Mouse (Mus musculus) CD4-positive, CD25-positive, alpha-beta regulatory T cell, adult 4 months (primary cell): ENCODE data around the gene Ihh. TPM values are rescaled to one million over a fixed set of nuclear protein-coding genes. Genes with fewer than 3 reads are reported as not detected.

ENCODE experiments used
- ATAC-seq: one replicate; pipeline ENCODE4 v1.8.0; 2017
- polyA plus RNA-seq, 2 experiments: library from polyadenylated mRNA; unstranded; fragments of 100-300 nt; shearing (Covaris generic); gene quantifications; one replicate each; pipeline ENCODE4 v1.2.1; 2017

Ihh gene
- polyA plus RNA-seq = not detected

DNA sequence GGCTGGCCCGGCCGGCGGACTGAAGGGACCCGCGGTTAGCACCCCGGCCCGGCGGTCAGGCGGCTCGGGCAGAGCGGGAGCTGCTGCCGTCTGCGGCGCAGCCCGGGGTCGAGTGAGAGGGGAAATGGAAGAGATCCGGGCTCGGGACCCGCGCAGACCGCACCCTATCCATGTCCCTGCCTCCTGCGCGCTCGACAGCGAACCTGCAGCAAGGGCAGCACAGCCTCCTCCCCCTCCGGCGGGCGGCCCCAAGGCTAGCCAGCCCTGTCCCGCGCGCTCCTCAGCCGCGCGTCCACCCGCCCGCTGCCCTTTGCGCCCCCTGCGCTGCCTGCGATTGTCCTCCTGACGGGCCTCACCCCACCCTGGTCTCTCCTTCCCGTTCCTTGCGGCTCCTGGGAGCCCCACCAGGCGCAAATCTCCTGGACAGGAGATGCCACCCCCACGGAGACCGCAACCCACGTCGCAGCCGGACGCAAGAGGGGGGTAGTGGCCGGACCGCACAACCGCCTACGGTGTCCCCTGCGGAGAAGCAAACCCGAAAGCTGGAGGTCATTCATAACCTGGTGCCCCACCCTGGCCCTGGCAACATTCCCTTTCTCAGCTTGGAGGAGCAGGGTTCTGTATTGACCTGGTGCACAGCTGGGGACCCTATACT lies at the start of gene Ihh:
Ihh (minus strand) TSS at position 117 of the 655 bp plus-strand sequence.
- ATAC-seq = no peak

DNA sequence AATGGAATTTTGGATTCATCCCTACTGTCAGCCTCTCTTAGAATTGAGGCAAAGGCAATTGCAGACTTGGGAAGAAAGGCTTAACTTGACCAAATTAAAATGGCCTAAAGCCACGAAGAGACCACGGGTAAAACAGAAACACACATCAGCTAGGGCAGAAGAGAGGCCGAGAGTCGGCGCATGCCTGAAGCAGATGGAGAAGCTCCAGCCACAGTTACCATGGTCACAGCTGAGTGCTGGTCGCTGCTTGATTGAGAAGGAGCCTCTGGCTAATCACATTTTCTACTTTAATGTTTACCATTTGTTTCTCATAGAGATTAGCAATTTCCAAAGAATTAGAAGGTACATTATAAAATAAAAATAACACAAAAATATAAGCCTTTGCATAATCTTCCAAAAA lies 49.7 kb upstream of the Ihh start:
- no peak for ATAC-seq

DNA sequence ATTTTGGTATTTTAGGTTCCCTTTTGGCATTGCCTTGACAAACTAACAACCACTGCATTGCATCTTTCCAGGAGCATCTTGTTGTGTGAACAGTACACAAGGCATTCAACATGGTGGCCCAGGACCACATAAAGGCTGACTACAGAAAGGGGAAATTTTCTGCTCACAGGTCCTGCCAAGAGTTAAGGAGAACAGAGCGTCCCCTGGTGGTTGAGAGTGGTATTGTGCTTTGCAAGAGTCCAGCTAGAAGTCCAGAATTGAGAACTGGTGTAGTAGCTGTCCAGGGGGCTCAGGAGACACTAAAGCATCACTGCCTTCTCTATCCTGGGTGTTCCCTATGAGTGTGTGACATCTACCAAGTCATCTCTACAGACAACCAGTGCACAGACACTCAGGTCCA lies 49.0 kb upstream of the Ihh start:
- ATAC-seq = no peak

DNA sequence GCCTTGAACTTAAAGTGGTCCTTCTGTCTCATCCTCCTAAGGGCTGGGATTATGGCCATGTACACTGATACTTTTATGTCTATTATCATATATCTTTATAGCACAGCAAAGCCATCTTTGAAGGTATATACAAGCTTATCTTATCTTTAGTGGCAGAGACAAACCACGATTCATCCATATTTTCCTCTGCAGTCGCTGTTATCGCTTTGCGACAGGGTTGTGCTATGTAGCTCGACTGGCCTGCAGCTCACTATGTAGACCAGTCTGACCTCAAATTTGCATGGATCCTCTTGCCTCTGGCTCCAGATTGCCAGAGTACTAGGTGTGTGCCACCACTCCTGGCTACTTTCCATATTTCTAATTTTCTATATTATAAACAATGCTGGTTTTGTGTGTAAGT lies 47.7 kb upstream of the Ihh start:
- no peak for ATAC-seq

DNA sequence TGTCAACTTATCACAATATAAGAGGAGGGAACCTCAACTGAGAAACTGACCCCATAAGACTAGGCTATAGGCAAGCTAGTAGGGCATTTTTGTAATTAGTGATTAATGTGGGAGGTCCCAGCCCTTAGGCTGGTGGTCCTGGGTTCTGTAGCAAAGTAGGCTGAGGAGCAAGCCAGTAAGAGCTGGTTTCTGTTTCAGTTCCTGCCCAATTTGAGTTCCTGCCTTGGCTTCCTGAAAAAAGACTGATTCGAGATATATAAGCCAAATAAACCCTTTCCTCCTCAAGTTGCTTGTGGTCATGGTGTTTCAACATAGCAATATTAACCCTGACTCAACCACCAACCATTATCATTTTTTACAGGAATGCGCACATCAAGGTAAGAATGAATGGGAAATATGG lies 45.8 kb upstream of the Ihh start:
- no peak for ATAC-seq

DNA sequence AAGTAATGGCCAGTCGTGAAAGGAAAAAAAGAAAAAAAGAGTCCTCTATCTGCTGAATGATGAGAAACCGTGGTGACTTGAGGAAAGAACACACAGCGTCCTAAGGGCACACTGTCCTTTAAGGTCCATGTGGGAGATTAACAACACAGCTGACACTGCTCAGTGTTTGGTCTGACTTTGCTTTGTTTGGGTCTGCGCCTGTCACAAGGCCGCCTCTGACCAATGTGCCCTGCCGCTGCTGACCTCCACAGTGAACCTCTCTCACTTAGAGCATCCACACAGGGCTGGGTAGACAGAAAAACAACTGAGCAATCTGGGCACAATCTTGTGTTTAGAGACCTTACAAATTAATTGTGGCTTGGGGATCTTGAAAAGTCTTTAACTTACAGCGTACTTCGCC lies 25.5 kb upstream of the Ihh start:
- ATAC-seq = no peak

DNA sequence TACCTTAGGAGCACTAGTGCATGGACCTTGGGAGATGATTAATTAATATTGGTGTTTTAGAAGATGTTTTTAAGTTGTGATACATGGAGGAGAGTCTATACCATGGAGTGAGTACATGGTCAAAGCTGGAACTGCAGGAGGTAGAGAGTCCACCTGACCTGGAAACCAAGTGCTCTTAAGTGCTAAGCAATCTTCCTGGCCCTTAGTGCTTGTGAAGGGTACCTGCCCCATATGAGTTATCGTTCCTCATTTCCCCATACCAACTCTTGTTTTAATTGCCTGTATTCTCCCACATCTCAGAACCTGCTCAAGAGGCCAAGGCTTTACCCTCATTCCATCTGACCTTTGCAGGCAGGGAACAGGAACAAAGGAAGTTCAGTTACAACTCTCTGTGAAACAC lies 24.5 kb upstream of the Ihh start:
- ATAC-seq = no peak

DNA sequence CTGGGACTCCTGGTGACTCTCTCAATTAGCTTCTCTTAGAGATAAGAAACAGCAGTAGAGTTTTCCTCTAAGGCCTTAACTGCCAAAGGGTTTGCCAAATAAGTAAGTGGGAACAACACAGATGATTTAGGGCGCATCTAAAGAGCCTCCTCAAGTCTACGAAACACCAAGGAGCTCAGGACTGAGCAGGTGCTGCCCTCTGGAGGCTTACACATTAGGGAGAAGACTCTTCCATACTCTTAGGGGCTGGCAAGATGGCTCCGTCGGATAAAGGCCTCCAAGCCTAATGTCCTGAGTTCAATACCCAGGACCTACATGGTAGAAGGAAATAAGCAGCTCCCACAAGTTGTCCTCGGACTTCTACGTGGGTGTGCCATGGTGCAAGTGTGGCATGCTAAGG lies 22.1 kb upstream of the Ihh start:
- ATAC-seq = no peak

DNA sequence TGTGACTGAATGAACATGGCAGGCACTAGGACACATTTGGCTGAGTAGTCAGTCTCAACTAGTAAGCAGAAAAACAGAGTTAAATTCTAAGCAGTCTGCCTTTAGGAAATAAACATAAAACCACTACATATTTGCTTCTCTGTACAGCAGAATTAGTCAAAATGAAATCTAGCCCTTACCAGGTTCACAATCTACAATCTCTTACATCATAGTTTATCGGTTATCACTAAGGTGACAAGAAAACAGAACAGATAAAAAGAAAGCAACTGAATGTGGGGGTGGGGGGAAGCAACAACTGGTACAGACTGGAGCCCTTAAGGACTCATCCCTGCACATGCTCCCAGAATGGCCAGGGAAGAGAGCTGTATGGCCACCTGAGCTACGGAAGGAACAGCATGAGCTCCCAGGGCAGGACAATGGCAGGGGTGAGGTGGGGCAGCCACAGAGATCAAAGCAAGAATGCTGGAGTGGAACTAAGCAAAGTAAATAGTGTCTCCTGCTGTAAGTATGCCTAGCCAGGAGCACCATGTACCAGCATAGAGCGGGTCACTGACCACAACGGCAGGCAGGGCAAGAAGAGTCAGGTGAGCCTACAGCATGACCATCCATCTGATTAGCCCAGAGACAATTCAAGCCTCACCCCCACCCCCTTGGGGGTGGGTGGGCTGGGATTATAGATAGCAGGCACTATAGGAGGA lies 20.0 kb upstream of the Ihh start:
- ATAC-seq = peak; percentile 90

DNA sequence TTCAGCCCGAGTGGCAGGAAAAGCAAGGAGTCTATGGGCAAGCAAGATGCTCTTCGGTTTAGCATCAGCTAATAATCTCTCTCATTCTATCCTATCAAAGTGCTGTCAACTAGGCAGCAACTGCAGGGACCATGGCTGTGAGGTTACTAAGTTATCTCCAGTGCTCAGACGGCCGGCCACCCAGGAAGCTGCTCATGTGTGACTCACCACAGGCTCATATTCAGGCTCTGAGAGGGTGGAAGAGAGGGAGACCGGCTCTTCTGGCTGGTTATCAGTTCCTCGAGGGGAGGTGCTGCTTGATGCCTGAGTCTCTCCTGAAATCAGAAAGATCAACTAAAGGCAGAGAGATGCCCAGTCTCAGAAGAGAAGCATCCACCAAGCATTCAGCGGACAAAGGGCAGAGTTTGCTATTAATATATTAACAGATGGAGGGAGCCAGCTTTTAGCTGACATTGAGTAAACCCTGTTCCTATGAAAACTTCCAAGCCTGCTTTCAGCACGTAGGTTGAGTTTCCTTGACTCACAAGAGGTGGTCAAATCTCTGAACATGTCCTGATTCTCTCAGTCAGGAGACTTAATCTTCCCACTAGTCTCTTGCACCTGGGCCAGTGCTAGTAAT lies 16.6 kb upstream of the Ihh start:
- no peak for ATAC-seq

DNA sequence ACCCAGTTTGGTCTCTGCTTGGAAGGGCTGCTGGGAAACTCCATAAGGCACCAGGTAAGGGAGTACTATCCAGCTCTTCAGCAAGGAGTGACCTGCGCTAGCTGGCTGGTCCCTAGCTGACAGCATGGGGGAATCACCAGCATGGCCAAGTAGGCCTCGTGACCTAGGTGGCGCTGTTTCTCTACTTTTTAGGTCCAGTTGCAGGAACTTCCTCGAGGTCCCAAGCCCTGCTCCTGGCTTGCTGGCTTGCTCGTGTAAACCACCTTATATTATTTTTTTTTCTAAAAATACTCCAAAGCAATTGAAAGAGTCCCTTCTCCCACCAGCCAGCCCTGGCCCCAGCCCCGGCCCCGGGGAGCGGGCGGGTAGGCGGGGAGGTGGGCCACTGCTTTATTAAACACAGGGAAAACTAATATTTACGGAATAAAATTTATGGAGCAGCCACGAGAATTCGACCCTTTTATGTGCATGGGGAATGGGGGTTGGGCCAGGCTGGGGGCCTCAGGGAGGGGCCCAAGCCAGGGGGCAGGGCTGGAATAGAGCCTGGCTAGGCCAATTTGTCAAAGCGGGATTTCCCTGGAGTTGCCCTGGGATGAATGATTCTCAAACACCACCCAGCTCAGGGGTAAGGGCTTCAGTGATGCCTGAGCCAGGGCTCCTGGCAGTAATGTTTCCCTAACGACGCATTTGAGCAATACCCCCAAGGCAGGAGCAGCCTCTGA lies 13.2 kb upstream of the Ihh start:
- peak; percentile 51 for ATAC-seq

DNA sequence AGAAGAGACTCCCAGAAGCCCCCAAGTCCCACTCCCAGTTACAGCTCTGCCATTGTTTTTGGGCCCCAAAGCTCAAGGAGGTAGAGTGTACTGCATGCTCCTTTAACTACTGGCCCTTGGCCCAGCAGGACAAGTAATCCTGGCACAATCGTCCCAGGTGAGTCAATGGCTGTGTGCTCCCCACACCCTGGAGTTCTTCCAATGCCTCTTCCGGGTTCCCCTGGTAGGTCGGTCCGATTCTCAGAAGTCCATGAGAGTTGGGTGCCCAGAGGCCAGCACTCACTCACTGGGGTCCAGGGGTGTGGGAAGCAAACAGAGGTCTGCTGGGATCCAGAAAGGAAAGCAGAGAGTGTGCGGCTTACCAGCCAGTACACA lies 11.4 kb upstream of the Ihh start:
- ATAC-seq = no peak

DNA sequence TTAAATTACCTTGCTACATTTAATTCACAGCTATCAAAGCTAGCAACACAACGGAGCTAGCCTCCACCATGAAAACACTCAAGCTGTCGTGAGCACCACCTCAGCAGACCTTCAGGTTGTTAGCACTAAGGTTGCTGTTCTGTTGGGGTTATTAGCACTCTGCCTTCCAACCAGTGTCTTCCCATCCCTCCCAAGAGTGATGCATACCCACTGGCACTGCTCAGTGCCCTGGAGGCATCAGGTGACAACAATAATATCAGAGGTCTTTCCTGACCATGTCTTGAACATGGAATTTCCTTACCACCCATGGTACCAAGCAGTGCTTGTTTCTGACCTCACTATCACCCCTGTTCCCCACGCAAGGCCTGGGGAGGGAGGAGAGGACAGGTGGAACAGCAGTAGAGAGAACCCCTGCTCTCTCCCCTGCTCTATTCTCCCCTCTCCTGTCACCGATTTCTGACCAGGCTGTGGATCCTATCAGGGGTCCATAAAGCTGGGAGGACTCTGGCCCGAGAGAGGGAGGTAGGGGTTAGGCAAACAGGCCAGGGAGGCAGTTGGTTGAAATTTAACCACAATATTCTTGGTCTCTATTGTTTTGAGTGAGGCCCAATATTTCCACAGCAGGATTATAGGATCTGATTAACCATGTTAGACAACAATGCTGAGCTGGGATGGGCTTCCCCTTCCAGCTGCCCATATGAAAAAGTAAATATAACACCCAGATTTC lies 10.8 kb upstream of the Ihh start:
- no peak for ATAC-seq

DNA sequence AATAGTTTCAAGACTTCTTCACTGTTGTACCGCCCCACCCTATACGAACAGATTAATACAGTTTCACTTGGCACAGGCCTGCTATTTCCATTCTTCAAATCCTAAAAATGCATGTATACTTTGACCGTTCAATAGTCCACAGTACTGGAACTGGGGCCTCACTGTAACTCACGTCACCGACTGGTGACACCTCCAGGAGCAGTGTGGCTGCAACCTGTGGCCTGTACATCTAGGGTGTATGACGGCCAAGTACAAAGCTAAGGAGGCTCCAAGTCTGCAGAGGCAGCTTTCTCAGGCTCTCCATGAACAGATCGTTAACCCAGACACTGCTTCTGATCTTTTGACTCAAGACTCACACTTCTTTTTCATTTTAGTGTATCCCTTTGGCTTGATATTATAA lies 10.2 kb upstream of the Ihh start:
- no peak for ATAC-seq

DNA sequence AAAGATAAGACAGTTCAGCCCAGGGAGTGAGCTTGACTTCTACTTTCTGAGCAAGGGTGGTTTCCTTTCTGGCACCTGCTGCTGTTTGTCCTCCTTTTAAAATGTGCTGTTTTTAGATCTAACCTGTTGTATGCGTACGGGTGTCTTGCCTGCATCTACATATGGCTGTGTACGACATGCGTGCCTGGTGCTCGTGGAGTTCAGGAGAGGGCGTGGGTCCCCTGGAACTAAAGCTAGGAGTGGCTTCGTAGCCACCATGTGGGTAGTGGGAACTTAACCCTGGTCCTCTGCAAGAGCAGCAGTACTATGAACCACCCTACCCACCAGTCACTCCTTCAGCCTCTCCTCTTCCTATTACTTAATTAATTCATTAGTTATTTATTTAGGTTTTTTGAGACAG lies 8.6 kb upstream of the Ihh start:
- no peak for ATAC-seq

DNA sequence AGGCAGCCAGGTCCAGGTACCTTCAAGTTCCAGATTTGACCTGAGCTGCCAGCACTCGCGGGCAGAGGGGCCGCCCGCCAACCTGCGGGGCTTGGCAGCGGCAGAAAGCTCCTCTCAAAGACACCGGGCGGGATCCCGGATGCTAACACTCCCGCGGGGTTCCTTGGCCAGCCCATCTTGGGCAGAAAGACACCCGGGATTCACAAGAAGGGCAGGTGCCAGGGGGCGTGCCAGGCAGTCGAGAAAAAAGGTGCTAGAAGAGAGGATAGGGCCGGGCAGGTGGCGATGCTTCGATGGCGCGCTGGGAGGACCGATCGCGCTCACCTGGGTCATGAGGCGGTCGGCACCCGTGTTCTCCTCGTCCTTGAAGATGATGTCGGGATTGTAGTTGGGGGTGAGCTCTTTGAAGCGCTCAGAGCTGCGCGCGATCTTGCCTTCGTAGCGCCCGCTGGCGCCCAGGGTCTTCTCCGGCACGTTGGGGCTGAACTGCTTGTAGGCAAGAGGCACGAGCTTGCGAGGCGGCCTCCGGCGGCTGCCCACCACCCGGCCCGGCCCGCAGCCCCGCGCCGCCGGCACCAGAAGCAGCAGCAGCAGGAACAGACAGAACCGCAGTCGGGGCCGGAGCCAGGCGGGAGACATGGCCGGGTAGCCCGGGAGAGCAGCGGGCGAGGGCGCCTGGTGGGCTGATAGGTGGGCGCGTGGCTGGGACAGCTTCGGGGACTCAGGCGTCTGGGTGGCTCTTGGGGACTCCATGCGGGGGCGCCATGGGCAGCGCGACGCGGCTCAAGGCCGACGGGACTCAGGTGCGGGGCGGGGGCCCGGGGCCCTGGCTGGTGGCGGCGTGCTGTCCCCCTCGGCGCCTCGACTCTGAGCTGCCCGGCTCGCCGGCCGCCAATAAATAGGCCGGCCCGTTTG lies 639 bp downstream of the Ihh start:
- no peak for ATAC-seq

DNA sequence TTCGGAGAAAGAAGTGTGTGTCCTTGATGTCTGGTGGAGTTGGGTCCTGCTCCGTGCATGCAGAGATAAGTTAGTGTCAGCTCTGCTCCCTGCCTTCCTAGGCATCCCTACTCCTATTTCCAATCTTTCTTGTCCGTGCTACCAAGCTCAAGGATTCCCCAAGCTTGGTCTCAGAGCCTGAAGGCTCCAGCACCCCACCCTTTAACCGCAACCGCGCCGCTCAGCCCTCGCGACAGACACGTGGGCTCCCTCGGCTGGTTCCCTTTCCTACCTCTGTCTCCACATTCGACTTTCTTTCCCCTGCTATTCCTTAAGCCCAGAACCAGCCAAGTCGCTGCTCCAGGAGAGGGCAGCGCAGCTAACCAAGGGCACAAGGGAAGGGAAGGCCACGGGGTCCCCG lies 1.4 kb downstream of the Ihh start:
- no peak for ATAC-seq

DNA sequence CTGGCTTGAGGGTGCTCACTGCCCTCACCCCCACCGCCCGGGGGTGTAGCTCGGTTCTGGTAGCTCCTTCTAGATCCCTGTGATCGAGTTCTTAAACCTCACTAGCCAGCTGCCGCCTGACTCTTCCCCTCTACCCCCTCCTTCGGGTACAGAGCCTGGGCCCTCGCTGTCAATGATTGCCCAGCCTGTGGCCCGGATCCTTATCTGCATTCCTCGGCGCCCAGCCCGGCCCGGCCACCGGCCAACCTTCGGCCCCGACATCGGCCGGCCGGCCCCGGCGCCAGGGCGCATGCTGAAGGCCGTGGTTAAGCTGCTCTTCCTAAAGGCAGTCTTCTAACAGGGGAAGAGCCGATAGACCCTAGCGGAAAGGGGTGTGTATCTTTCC lies 1.8 kb downstream of the Ihh start:
- ATAC-seq = no peak

DNA sequence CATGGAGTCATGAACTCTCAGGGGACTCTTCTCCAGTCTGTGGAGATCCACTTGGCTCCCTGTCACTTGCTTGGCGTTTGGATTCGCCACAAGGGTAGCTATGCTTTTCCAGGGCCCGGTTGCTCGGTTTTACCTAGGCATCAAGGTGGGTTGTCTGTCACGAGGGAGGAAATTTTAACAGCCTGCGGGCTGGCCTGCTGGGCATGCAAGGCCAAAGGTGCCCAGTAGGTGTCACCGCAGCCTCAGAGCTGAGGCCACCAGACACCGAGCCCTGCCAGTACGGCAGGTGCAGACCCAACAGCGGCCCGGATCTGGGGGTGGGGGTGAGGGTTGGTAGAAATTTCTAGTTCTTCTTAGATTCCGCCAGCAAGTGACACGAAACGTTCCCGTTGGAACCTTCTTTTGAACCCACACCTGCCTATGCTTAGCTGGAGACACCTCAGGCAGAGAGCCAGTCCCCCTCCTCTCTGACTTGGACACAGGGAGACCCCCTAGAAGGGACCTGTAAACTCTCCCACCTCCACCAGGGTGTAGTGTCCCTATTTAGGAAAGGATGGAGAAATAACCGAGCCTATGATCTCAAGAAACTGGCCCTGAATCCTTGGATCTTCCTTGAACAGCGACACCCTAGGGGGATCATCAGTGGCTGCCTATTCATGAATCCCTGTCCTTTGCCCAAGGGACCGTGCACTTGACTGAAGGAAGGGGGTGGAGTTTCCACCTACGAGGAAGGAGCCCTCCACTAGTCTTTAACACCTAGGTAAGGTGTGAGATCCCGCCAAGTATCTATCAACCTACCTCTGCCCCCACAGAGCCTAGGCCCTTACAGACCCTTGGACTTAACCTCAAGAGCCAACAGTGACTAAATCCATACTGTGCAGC lies 2.4 kb downstream of the Ihh start:
- peak; percentile 74 for ATAC-seq

DNA sequence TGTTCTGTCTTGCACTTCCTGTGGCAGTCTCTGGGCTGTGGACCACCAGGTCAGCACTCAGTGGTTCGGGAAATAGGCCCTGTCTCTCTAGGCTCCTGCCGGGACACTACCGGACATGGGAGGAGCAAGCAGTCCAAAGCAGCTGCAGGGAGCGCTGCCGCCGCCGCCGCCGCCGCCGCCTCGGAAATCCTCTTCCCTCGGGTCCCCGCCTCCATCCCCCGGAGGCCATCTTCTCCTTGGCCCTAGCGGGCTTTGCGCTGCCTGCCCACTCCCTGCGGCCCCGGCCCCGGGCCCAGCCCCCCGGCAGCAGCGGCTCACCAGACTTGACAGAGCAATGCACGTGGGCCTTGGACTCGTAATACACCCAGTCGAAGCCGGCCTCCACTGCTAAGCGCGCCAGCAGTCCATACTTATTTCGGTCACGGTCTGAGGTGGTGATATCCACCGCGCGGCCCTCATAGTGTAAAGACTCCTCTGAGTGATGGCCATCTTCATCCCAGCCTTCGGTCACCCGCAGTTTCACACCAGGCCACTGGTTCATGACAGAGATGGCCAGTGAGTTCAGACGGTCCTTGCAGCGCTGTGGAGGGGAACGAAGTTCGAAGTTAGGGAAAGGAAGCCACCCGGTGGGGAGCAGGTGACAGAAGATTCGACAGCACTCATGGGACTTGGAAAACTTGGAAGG lies 3.3 kb downstream of the Ihh start:
- ATAC-seq = no peak
